In the genomic region with DNA sequence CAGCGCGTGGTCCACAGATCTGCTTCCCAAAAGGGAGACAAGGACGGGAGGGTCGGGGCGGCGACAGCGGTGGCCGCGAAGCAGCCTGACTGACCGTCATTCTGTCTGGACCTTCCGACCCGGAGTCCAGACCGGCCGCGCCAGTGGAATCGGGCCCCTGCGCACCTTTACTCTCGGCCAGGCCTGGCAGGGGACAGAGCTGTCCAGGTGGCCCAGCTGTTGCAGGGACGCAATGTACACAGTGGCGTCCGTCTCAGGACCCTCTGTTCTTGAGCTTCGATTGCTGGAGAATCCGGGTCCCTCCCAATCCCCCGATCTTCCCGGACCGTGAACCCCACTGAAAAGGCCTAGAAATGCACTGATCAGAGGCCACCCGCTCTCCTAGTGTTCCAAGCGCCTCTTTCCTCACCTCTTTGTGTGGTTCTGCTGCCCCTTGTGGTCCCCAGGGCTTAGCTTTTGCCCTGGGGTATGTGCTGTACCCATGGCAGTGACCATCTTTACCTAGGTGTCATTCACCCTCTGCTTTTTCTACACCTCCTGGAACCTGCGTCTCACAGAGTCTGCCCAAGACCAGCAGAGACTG, we compare ENCODE assay signal across 8 mouse cellular contexts. TPM values are rescaled to one million over a fixed set of nuclear protein-coding genes. Genes with fewer than 3 reads are reported as not detected.
A peak's percentile ranks its signal among the peaks of the same experiment; 100 is the strongest.
DNase-seq lines count a peak whose midpoint lies in the region; ATAC-seq and TF ChIP-seq lines count a peak whose summit lies in the region.

No protein-coding gene starts in this region.

- H3K36me3 ChIP-seq in heart, embryonic 16.5 days (ENCODE audit: control insufficient read depth, insufficient read depth) = no peaks in the 10 kb centered on the region
- no peaks in the 10 kb centered on the region for H3K36me3 ChIP-seq in hindbrain, embryonic 12.5 days

- 8% methylated on average over 29 of the region's 29 CpGs for WGBS in heart, embryonic 16.5 days
- WGBS in hindbrain, embryonic 12.5 days = 5% methylated on average over 29 of the region's 29 CpGs

- peak overlapping the region; percentile 78 for H3K9ac ChIP-seq in heart, embryonic 16.5 days (ENCODE audit: low read length)
- peak overlapping the region; percentile 51 for H3K9ac ChIP-seq in hindbrain, embryonic 12.5 days

- H3K4me3 ChIP-seq in heart, embryonic 16.5 days (ENCODE audit: low read length) = peak overlapping the region; percentile 56
- H3K4me3 ChIP-seq in bone marrow macrophage, adult 2 months (ENCODE audit: insufficient read depth, low read length) = peak overlapping the region; percentile 60
- peak overlapping the region; percentile 48 for H3K4me3 ChIP-seq in hindbrain, embryonic 12.5 days

- no peaks in the 10 kb centered on the region for H3K4me1 ChIP-seq in heart, embryonic 16.5 days (ENCODE audit: control insufficient read depth, insufficient read depth, low read length)
- peaks cover 5% of the 10 kb centered on the region; the same call in 1 of the 2 replicates for H3K4me1 ChIP-seq in bone marrow macrophage, adult 2 months (ENCODE audit: control insufficient read depth, insufficient read depth, low read length)
- H3K4me1 ChIP-seq in hindbrain, embryonic 12.5 days = peaks cover 7% of the 10 kb centered on the region

- peak overlapping the region; percentile 69 for H3K4me2 ChIP-seq in heart, embryonic 16.5 days (ENCODE audit: low read depth, low read length)
- H3K4me2 ChIP-seq in hindbrain, embryonic 12.5 days (replicated peaks) = peak overlapping the region; percentile 75

- 0 out of 2 replicates have a peak, but pooled peaks have one; percentile 4 for ATAC-seq in heart, embryonic 16.5 days (replicated peaks; ENCODE audit: extremely low read depth, insufficient read depth, low FRiP score)
- ATAC-seq in hindbrain, embryonic 12.5 days (ENCODE audit: low FRiP score) = no peak

- DNase-seq in heart, adult 9 months (ENCODE audit: low spot score in 2 of 2) = no peak
- DNase-seq in lung, postnatal 10 days = peak; percentile 26
- no peak for DNase-seq in right cerebral cortex, postnatal 10 days (ENCODE audit: low spot score in 2 of 2)
- DNase-seq in spleen, postnatal 36 days (ENCODE audit: low spot score in 2 of 2) = no peak
- DNase-seq in frontal cortex, adult 2 months (ENCODE audit: extremely low spot score in 1 of 2, low spot score in 1 of 2) = no peak

- TF ChIP-seq CTCF in bone marrow macrophage, adult 2 months (IDR thresholded peaks at IDR 0.05; ENCODE audit: low read depth, low read length) = no peak

- H3K27me3 ChIP-seq in heart, embryonic 16.5 days (ENCODE audit: control insufficient read depth, insufficient read depth, low read length) = peaks cover 17% of the 10 kb centered on the region
- peaks cover 62% of the 10 kb centered on the region for H3K27me3 ChIP-seq in hindbrain, embryonic 12.5 days

- no peak for TF ChIP-seq POLR2A in bone marrow macrophage, adult 2 months (IDR thresholded peaks at IDR 0.05; ENCODE audit: borderline replicate concordance, low read depth, low read length)

- H3K27ac ChIP-seq in heart, embryonic 16.5 days (ENCODE audit: low read length) = no peak overlapping the region
- no peak overlapping the region for H3K27ac ChIP-seq in bone marrow macrophage, adult 2 months (ENCODE audit: insufficient read depth, low read depth, low read length)
- H3K27ac ChIP-seq in hindbrain, embryonic 12.5 days = no peak overlapping the region

- no peaks in the 10 kb centered on the region for H3K9me3 ChIP-seq in heart, embryonic 16.5 days (replicated peaks; ENCODE audit: control insufficient read depth, low read length)
- no peaks in the 10 kb centered on the region for H3K9me3 ChIP-seq in hindbrain, embryonic 12.5 days (replicated peaks)

RNA-seq across cellular contexts. Expression of a gene that starts 0.5 kb away (rescaled TPM):
- polyA plus RNA-seq in heart, embryonic 16.5 days (2015; fragmentation: Nextera tagmentation; extraction: Ambion mirVana) = 1.3 and 1.8 TPM in 2 replicates
- 0.17 TPM in 1 of 2 replicates, not detected in the other for polyA plus RNA-seq in bone marrow macrophage, adult 2 months (2012; ENCODE audit: insufficient read depth, insufficient read length, missing spikeins)
- polyA plus RNA-seq in hindbrain, embryonic 12.5 days (2016; fragmentation: Nextera tagmentation; extraction: Ambion mirVana) = 5.2 and 6.3 TPM in 2 replicates
- polyA plus RNA-seq in frontal cortex, adult 2 months (2012; rRNA removed) = 7.4 and 8.1 TPM in 2 replicates

RNA-seq across cellular contexts. Expression of a gene that starts 0.6 kb away (rescaled TPM):
- polyA plus RNA-seq in heart, embryonic 16.5 days (2015; fragmentation: Nextera tagmentation; extraction: Ambion mirVana) = 0.06 and 0.09 TPM in 2 replicates
- not detected in 2 replicates for polyA plus RNA-seq in bone marrow macrophage, adult 2 months (2012; ENCODE audit: insufficient read depth, insufficient read length, missing spikeins)
- polyA plus RNA-seq in hindbrain, embryonic 12.5 days (2016; fragmentation: Nextera tagmentation; extraction: Ambion mirVana) = 0.09 and 0.12 TPM in 2 replicates
- 0.08 and 0.10 TPM in 2 replicates for polyA plus RNA-seq in frontal cortex, adult 2 months (2012; rRNA removed)

RNA-seq across cellular contexts. Expression of a gene that starts 12.8 kb away (rescaled TPM):
- polyA plus RNA-seq in heart, embryonic 16.5 days (2015; fragmentation: Nextera tagmentation; extraction: Ambion mirVana) = not detected in 2 replicates
- not detected in 2 replicates for polyA plus RNA-seq in bone marrow macrophage, adult 2 months (2012; ENCODE audit: insufficient read depth, insufficient read length, missing spikeins)
- not detected in 2 replicates for polyA plus RNA-seq in hindbrain, embryonic 12.5 days (2016; fragmentation: Nextera tagmentation; extraction: Ambion mirVana)
- not detected in 2 replicates for polyA plus RNA-seq in frontal cortex, adult 2 months (2012; rRNA removed)

RNA-seq across cellular contexts. Expression of a gene that starts 22.5 kb away (rescaled TPM):
- polyA plus RNA-seq in heart, embryonic 16.5 days (2015; fragmentation: Nextera tagmentation; extraction: Ambion mirVana) = not detected in 2 replicates
- polyA plus RNA-seq in bone marrow macrophage, adult 2 months (2012; ENCODE audit: insufficient read depth, insufficient read length, missing spikeins) = not detected in 2 replicates
- polyA plus RNA-seq in hindbrain, embryonic 12.5 days (2016; fragmentation: Nextera tagmentation; extraction: Ambion mirVana) = not detected in 2 replicates
- polyA plus RNA-seq in frontal cortex, adult 2 months (2012; rRNA removed) = 0.42 and 0.46 TPM in 2 replicates

RNA-seq across cellular contexts. Expression of a gene that starts 22.6 kb away (rescaled TPM):
- 0.17 and 0.18 TPM in 2 replicates for polyA plus RNA-seq in heart, embryonic 16.5 days (2015; fragmentation: Nextera tagmentation; extraction: Ambion mirVana)
- not detected in 2 replicates for polyA plus RNA-seq in bone marrow macrophage, adult 2 months (2012; ENCODE audit: insufficient read depth, insufficient read length, missing spikeins)
- polyA plus RNA-seq in hindbrain, embryonic 12.5 days (2016; fragmentation: Nextera tagmentation; extraction: Ambion mirVana) = 0.78 and 0.84 TPM in 2 replicates
- 42.7 and 43.3 TPM in 2 replicates for polyA plus RNA-seq in frontal cortex, adult 2 months (2012; rRNA removed)
